Mouse (Mus musculus): ENCODE measurements around the gene Acer3.

The Acer3 gene

GRCm38 (mm10) chr7:98321083-98321482, at the start of gene Acer3:
Acer3 (minus strand) TSS chr7:98321208.
- no peak for DNase-seq

DNA sequence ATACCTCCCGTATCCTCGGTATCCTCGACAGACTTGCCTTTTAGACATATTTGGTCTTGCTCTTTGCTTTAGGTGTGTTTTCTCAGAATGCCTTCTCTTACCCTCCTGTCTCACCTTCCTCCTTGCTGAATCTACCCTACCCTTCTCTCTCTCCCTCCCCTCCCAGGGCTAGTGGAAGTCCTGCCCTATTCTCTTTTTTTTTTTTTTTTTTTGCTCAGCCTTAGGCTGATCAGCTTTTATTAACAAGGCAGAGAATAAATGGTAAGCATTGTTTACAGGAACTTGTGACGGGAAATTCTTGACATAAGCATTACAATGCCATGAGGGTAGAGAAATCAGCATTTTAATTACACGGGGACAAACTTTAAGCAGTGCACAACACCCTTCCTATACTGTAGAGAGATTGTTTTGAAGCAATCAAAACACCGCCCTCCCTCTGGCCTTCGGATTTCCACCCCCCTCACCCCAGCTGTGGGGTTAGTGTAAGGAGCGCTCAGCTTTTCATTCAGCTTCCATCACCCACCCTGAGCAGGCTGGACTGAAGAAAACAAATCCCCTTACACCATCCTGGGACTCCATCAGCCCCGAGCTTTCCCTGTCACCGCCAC, 48.9 kb upstream of the Acer3 start:
- no peak for DNase-seq

- DNase-seq: no peak
Observed at GRCm38 (mm10) chr7:98361662-98362061, 40.7 kb upstream of the Acer3 start.

- DNase-seq: peak; percentile 92 to 95
Observed at GRCm38 (mm10) chr7:98361063-98361652, 40.1 kb upstream of the Acer3 start, which contains the start of gene Tsku. Tsku (minus strand) TSS chr7:98361328.

GRCm38 (mm10) chr7:98360621-98360990, 39.6 kb upstream of the Acer3 start:
- DNase-seq: no peak

DNA sequence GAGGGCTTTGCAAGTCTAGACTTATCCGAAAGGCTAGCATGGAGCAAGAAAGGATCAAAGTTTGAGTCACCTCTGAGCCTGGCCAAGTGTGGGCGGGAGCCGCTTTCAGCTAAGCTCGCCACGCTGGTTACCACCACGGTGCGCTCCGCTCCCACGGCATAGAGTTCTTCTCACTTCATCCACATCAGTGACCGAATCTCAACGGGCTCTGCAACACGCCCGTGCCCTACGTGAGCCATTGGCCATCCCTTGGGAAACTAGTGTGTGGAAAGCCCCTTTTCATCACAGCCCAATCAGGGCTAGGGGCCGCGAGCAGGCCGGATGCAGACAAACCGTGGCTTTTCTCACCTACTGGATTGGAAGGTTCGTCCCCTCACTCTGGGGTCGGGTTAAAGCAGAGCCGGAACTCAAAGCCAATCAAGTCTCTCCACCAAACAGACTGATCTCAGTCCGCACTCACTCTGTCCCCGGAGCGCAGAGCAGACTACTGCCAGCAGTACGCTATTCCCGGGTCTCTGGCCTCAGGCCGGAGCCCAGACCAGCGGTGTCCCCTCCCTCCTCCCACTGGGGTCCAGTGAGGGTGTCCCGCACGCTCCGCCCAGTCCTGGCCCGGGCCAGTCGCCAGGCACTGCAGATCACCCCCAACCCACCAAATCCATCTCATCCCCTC, 39.1 kb upstream of the Acer3 start:
- DNase-seq: peak; percentile 72 to 76

DNA sequence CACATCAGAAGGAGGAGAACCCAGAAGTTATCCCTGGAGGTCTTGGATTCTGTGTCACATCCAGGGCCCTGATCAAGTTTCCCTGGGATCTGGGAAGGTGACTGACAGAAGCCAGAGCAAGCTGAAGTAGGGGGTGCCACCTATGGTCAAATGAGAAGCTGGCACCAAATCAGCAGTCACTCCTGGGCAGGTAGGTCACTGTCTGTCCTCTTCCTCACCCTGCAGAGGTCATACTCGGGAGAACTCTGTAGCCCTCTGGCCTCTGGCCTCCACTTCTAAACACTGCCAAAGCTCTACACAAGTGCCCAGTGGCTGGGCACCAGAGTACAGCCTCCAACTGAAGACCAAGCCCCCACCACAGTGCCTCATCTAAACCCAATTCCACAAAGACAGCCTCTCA, 37.0 kb upstream of the Acer3 start:
- peak; percentile 49 to 51 for DNase-seq

GRCm38 (mm10) chr7:98357324-98357723, 36.3 kb upstream of the Acer3 start:
- peak in 1 of 2 experiments; percentile 37 for DNase-seq

DNA sequence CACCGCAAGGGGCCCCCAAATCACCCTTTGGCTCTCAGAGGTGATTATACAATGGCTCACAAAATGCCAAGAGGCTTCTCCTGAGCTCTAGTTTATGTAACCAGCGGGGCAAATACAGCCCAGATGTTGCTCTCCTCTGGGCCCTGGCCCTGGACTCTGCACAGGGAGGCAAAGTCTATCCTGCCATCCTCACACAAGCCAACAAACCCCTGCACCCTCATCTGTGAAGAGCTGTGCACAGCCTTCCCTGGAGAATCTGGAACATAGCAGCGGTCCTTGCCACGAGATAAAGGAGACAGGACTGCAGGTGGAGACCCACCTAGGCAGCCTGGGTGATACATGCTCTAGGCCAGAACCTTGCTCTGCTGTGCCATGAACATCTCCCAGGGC, 33.9 kb upstream of the Acer3 start:
- DNase-seq: peak; percentile 87 to 90

- peak; percentile 53 to 59 for DNase-seq
Observed at GRCm38 (mm10) chr7:98354160-98354920, 33.3 kb upstream of the Acer3 start.

DNA sequence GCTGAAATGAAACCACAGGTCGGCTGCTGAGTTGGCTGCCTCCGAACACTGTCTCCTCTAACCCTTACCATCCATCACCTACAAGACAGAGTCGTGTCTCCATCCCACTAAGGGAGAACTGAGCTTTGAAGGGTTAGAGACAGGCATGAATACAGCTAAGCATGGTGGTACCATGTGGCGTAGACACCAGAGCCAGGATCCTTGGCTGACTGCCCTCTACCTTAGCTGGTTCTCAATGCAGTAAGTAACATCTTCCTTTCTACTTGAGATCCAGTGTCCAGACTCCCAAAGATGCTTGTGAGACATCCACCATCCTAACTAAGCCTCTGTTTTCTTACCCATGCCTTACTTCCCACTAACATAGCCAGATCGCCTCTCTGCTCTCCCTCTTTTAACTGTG, 32.6 kb upstream of the Acer3 start:
- DNase-seq: no peak

- peak; percentile 58 to 61 for DNase-seq
Observed at GRCm38 (mm10) chr7:98351523-98351922, 30.5 kb upstream of the Acer3 start.

- DNase-seq: peak; percentile 45 to 58
Observed at GRCm38 (mm10) chr7:98349821-98350220, 28.8 kb upstream of the Acer3 start.

- DNase-seq: peak; percentile 86 to 96
Observed at GRCm38 (mm10) chr7:98349096-98349495, 28.1 kb upstream of the Acer3 start.

DNA sequence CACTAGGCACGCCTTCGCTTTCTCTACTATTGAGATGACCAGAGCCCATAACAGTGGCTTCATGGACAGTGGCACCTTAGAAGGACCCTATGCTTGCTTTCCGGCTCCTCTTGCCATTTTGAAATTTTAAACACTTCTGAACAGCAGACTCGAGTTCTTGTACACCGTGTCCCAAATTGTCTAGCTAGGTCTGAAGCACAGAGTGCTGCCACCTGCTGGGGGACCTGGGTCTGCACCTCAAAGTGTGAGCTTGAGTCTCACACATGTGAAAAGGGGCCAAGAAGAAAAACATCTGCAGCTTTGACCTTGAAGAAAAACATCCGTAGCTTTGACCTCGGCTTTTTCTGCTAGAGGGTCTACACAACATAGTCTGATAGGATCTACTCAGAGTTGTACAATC, 27.0 kb upstream of the Acer3 start:
- DNase-seq: peak; percentile 67 to 86

DNA sequence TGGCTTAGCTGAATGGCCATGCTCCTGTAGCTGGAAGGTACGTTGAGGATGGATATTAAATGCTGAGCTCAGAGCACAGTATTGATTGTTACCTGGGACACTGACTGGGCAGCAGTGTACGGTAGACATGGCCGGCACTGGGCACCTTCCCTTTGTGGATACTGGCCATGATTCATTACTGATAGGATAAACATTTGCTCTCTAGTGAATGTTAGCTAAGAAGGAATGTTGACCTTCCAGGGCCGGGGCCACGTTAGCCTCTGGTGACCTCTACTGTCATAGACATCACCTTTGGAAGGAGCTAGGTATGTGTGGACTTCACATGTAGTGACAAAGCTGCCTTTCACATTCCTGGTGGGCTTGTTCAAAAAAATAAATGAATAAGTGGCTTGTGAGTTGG, 26.5 kb upstream of the Acer3 start:
- no peak for DNase-seq

GRCm38 (mm10) chr7:98345036-98345435, 24.0 kb upstream of the Acer3 start:
- DNase-seq: no peak

DNA sequence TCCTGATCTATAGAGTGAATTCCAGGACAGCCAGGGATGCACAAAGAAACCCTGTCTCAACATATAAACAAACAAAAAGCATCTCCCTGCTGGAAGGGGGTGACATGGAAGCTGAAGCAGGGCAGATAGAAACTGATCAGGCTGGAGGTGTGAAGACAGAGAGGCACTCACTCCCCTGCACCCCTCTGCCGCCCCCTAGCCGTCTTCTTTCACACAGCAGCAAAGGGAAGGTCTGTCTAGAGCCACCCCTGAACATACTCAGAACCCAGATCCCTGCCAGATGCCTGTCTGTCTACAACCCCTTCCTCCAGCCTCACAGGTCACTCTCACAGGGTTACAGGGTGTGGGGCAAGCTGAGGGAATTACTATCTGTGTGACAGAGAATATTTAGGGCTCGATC, 23.4 kb upstream of the Acer3 start:
- peak in 1 of 2 experiments; percentile 77 for DNase-seq

- DNase-seq: no peak
Observed at GRCm38 (mm10) chr7:98342249-98342648, 21.2 kb upstream of the Acer3 start.

- DNase-seq: peak; percentile 88 to 96
Observed at GRCm38 (mm10) chr7:98341475-98341874, 20.5 kb upstream of the Acer3 start.

DNA sequence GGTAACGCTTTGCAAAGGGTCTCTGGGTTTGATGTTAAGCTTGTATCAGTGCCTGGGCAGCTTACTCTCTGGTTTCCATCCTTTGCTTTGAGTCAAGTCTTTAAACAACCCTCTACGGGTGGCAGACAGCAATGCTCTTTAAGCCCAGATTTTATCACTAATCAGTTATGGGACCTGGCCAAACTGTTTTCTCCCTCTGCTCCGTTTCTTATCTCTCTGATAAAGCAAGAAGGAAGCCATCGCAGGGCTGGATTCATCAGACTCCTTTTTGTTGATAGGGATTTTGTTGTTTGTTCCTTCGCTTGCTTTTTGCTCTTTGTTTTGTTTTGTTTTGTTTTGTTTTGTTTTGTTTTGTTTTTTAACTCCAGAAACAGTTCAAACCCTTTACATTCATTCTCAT, 19.3 kb upstream of the Acer3 start:
- DNase-seq: no peak

DNA sequence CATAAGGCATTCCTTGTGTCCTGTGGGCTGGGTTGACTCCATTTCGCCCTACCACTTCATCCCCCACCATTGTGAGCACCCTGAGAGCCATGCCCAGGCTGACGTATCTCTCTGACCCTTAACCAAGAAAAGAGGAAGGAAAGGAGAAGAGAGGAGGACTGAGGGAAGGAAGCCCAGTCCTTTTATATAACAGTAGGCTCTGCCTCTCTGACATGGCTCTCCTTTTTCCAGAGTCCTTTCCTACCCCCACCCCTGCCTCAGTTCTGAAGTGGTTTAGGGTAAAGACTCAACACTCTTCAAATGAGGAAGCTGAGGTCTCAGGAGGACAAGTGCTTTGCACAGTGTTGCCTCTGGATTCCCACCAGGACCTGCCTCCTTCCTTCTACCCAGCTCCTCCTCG, 13.0 kb upstream of the Acer3 start:
- DNase-seq: no peak

GRCm38 (mm10) chr7:98333507-98333906, 12.5 kb upstream of the Acer3 start:
- DNase-seq: no peak
